Mouse (Mus musculus) adrenal gland, postnatal 10 days (tissue): ENCODE data around the gene Nid1. TPM values are rescaled to one million over a fixed set of nuclear protein-coding genes. Genes with fewer than 3 reads are reported as not detected.
"Not testable (repeated sequence)": the region's sequence is repeated elsewhere in the genome, so short reads cannot be mapped to it uniquely, and the experiment has no call there.

Experiments
- DNase-seq: peaks from one replicate; pipeline ENCODE4 v3.0.0; 2021; ENCODE audit warnings: mixed read lengths
- long read RNA-seq, 2 experiments: library from polyadenylated mRNA; stranded (forward); transcript quantifications; one replicate each; pipeline ENCODE4 v2.0.0; 2021
- total RNA-seq, 2 experiments: library from RNA; stranded (reverse); gene quantifications; 2 replicates each; pipeline ENCODE4 v1.2.3; 2021

Gene Nid1
- total RNA-seq, result 100 to 1,000 TPM; 148 to 150 TPM
- long read RNA-seq, experiment 1, full-length matches to known transcripts, result 2 of 21 reads
- long read RNA-seq, experiment 1, partial matches to known transcripts, result 7 of 21 reads
- long read RNA-seq, experiment 1, other reads (novel, unspliced or antisense), result 12 of 21 reads
- long read RNA-seq, experiment 2, full-length matches to known transcripts, result 14 of 22 reads
- long read RNA-seq, experiment 2, partial matches to known transcripts, result 7 of 22 reads
- long read RNA-seq, experiment 2, other reads (novel, unspliced or antisense), result 1 of 22 reads

- DNase-seq, result not testable (repeated sequence)
These were observed at the start of gene Nid1 for GRCm38 (mm10) chr13:13437460-13438015. Gene Nid1, plus strand, starts transcription at chr13:13437551.

GRCm38 (mm10) chr13:13393228-13394095 is 43.9 kb upstream of the Nid1 start, which contains the start of gene Gpr137b:
Gene Gpr137b, minus strand, starts transcription at chr13:13394014.
- DNase-seq, result peak; percentile 69

- peak; percentile 41 for DNase-seq
These were observed 43.3 kb upstream of the Nid1 start for GRCm38 (mm10) chr13:13394096-13394395.

- not testable (repeated sequence) for DNase-seq
These were observed 36.5 kb upstream of the Nid1 start for GRCm38 (mm10) chr13:13400851-13401250.

GRCm38 (mm10) chr13:13402818-13403217 is 34.5 kb upstream of the Nid1 start:
- DNase-seq, result not testable (repeated sequence)

GRCm38 (mm10) chr13:13403366-13403765 is 34.0 kb upstream of the Nid1 start:
- DNase-seq, result not testable (repeated sequence)

- DNase-seq, result not testable (repeated sequence)
These were observed 33.5 kb upstream of the Nid1 start for GRCm38 (mm10) chr13:13403839-13404238.

GRCm38 (mm10) chr13:13404517-13405155 is 32.7 kb upstream of the Nid1 start:
- DNase-seq, result peak; percentile 51

GRCm38 (mm10) chr13:13405511-13405910 is 31.8 kb upstream of the Nid1 start:
- not testable (repeated sequence) for DNase-seq

GRCm38 (mm10) chr13:13414206-13414605 is 23.1 kb upstream of the Nid1 start:
- DNase-seq, result no peak

- DNase-seq, result peak; percentile 72
These were observed 22.0 kb upstream of the Nid1 start for GRCm38 (mm10) chr13:13415120-13416006.

- not testable (repeated sequence) for DNase-seq
These were observed 21.4 kb upstream of the Nid1 start for GRCm38 (mm10) chr13:13416007-13416337.

- not testable (repeated sequence) for DNase-seq
These were observed 18.5 kb upstream of the Nid1 start for GRCm38 (mm10) chr13:13418859-13419258.

GRCm38 (mm10) chr13:13423301-13423700 is 14.1 kb upstream of the Nid1 start:
- DNase-seq, result not testable (repeated sequence)

GRCm38 (mm10) chr13:13436161-13436560 is 1.2 kb upstream of the Nid1 start:
- DNase-seq, result peak; percentile 32

- DNase-seq, result not testable (repeated sequence)
These were observed 982 bp downstream of the Nid1 start for GRCm38 (mm10) chr13:13438112-13438953.

- not testable (repeated sequence) for DNase-seq
These were observed 8.2 kb downstream of the Nid1 start for GRCm38 (mm10) chr13:13445601-13446000.

GRCm38 (mm10) chr13:13446711-13447443 is 9.5 kb downstream of the Nid1 start:
- not testable (repeated sequence) for DNase-seq

GRCm38 (mm10) chr13:13449981-13450380 is 12.6 kb downstream of the Nid1 start:
- not testable (repeated sequence) for DNase-seq

GRCm38 (mm10) chr13:13450931-13451330 is 13.6 kb downstream of the Nid1 start:
- DNase-seq, result not testable (repeated sequence)
